9 mouse cellular contexts compared by ENCODE assay signal in genomic region chr2:73274119-73274920, GRCm38 (mm10). TPM values are rescaled to one million over a fixed set of nuclear protein-coding genes. Genes with fewer than 3 reads are reported as not detected.
DNase-seq lines count a peak whose midpoint lies in the region; ATAC-seq and TF ChIP-seq lines count a peak whose summit lies in the region.
"Had no signal": no experiment of that assay in that cellular context is flagged by ENCODE, and none has a peak within 500 bp of the region (broad histone marks: within the 10 kb centered on the region; RNA-seq: fewer than 3 reads in every experiment).

No protein-coding gene starts in this region.

- peak overlapping the region; percentile 34 to 67 (median 37) for H3K4me3 ChIP-seq in CH12.LX (replicated peaks in 1 of 3; ENCODE audit: low read depth in 2 of 3, low read length in 2 of 3, poor library complexity in 1 of 3)
- H3K4me3 ChIP-seq in embryonic facial prominence, embryonic 15.5 days (replicated peaks) = peak overlapping the region; percentile 45
- H3K4me3 ChIP-seq in stomach, postnatal 0 days (ENCODE audit: low read depth, low read length) = peak overlapping the region; percentile 34

- H3K9ac ChIP-seq in CH12.LX (ENCODE audit: insufficient read depth, low read depth) = peak overlapping the region; percentile 18; the same call in 1 of the 2 replicates
- peak overlapping the region; percentile 44 for H3K9ac ChIP-seq in embryonic facial prominence, embryonic 15.5 days
- no peak overlapping the region for H3K9ac ChIP-seq in stomach, postnatal 0 days (ENCODE audit: low read length)

- under 1% methylated on average over 83 of the region's 88 CpGs for WGBS in embryonic facial prominence, embryonic 15.5 days
- WGBS in stomach, postnatal 0 days = 1% methylated on average over 88 of the region's 88 CpGs

- DNase-seq in gastrocnemius, postnatal 10 days = peak; percentile 43
- DNase-seq in gastrocnemius, postnatal 14 days = no peak
- DNase-seq in CH12.LX (ENCODE audit: extremely low read depth) = no peak
- DNase-seq in induced T-regulatory cell, adult 2 months (ENCODE audit: low read depth) = peak; percentile 65
- peak; percentile 44 for DNase-seq in mesoderm, embryonic 11.5 days (ENCODE audit: low read depth, low spot score)
- peak; percentile 64 for DNase-seq in stomach, postnatal 0 days (ENCODE audit: low spot score)
- DNase-seq in ovary, postnatal 14 days (ENCODE audit: low spot score) = no peak

- H3K27me3 ChIP-seq in CH12.LX (replicated peaks) = peaks cover 31% of the 10 kb centered on the region
- peaks cover 65% of the 10 kb centered on the region for H3K27me3 ChIP-seq in embryonic facial prominence, embryonic 15.5 days
- H3K27me3 ChIP-seq in stomach, postnatal 0 days (ENCODE audit: control insufficient read depth, insufficient read depth, low read length) = peaks cover 19% of the 10 kb centered on the region

- no peak for ATAC-seq in embryonic facial prominence, embryonic 15.5 days (ENCODE audit: insufficient number of reproducible peaks, low FRiP score, low TSS enrichment, low read depth)
- ATAC-seq in stomach, postnatal 0 days (ENCODE audit: low FRiP score, low TSS enrichment) = no peak; the same call in 1 of the 2 replicates

- no peak overlapping the region for H3K27ac ChIP-seq in CH12.LX (ENCODE audit: insufficient read depth, low read depth)
- H3K27ac ChIP-seq in embryonic facial prominence, embryonic 15.5 days (replicated peaks) = no peak overlapping the region
- H3K27ac ChIP-seq in stomach, postnatal 0 days (replicated peaks) = no peak overlapping the region

- H3K79me2 ChIP-seq in CH12.LX (replicated peaks; ENCODE audit: control insufficient read depth, extremely low read depth, insufficient read depth, poor library complexity, severe bottlenecking) = no peaks in the 10 kb centered on the region

- intact Hi-C loops in gastrocnemius, postnatal 14 days (cut with DNase I; ENCODE audit: low total_unique reads) = loop anchor here (10.0 kb wide), 2 partner anchors 760 to 1740 kb away; no protein-coding TSS in a partner anchor

- TF ChIP-seq EP300 in CH12.LX (IDR thresholded peaks at IDR 0.05; ENCODE audit: low read length) = no peak
- TF ChIP-seq EP300 in stomach, postnatal 0 days (optimal IDR thresholded peaks at IDR 0.05) = no peak

- peaks cover 0 to 5% of the 10 kb centered on the region in 2 experiments; a peak in 1 of 4 replicates for H3K4me1 ChIP-seq in CH12.LX (ENCODE audit: control insufficient read depth in 1 of 2, insufficient read depth in 2 of 2)
- peaks cover 66% of the 10 kb centered on the region for H3K4me1 ChIP-seq in embryonic facial prominence, embryonic 15.5 days
- H3K4me1 ChIP-seq in stomach, postnatal 0 days (replicated peaks; ENCODE audit: control insufficient read depth, insufficient read depth) = 0 out of 2 replicates have a peak, but pooled peaks cover 4% of the 10 kb centered on the region

- no peak for TF ChIP-seq POLR2A in CH12.LX (IDR thresholded peaks at IDR 0.05; ENCODE audit: low read depth, low read length)

- 0 out of 4 replicates have a peak, but pooled peaks of 1 of the 2 experiments have one; percentile 3 for TF ChIP-seq CTCF in CH12.LX (conservative IDR thresholded peaks at IDR 0.05 in 1 of 2, IDR thresholded peaks at IDR 0.05 in 1 of 2; ENCODE audit: low read depth in 2 of 2, low read length in 2 of 2)
- no peak for TF ChIP-seq CTCF in stomach, postnatal 0 days (IDR thresholded peaks at IDR 0.05; ENCODE audit: low read depth)

- H3K36me3 ChIP-seq in CH12.LX (replicated peaks in 1 of 2; ENCODE audit: control insufficient read depth in 1 of 2, insufficient read depth in 1 of 2, low read length in 1 of 2) = no peaks in the 10 kb centered on the region
- no peaks in the 10 kb centered on the region for H3K36me3 ChIP-seq in embryonic facial prominence, embryonic 15.5 days
- no peaks in the 10 kb centered on the region for H3K36me3 ChIP-seq in stomach, postnatal 0 days (ENCODE audit: control insufficient read depth, insufficient read depth, low read length)

- TF ChIP-seq RAD21 in CH12.LX (IDR thresholded peaks at IDR 0.05; ENCODE audit: low read depth, low read length) = no peak

- dilution Hi-C loops in CH12.LX (cut with MboI; ENCODE audit: extremely low pct_ligation_motif_present, extremely low pct_unique_long_range_greater_than_20kb, low sequenced_read_pairs) = no loop called here

- peak overlapping the region; percentile 69 for H3K4me2 ChIP-seq in CH12.LX (ENCODE audit: insufficient read depth, low read depth, poor library complexity, severe bottlenecking)
- peak overlapping the region; percentile 56 for H3K4me2 ChIP-seq in embryonic facial prominence, embryonic 15.5 days (replicated peaks)
- H3K4me2 ChIP-seq in stomach, postnatal 0 days (replicated peaks; ENCODE audit: low read depth) = peak overlapping the region; percentile 51

- in situ Hi-C loops in CH12.LX (cut with MboI; ENCODE audit: low pct_ligation_motif_present, low pct_unique_long_range_greater_than_20kb, low sequenced_read_pairs) = no loop called here

- peaks cover 19% of the 10 kb centered on the region for H3K9me3 ChIP-seq in CH12.LX (replicated peaks; ENCODE audit: low read length)
- no peaks in the 10 kb centered on the region for H3K9me3 ChIP-seq in embryonic facial prominence, embryonic 15.5 days (replicated peaks)
- no peaks in the 10 kb centered on the region for H3K9me3 ChIP-seq in stomach, postnatal 0 days (ENCODE audit: control insufficient read depth, low read length)

TF ChIP-seq in CH12.LX, 34 proteins besides CTCF, POLR2A, EP300 and RAD21:
- TF ChIP-seq SIN3A (IDR thresholded peaks at IDR 0.05; ENCODE audit: low read length) (0 out of 2 replicates have a peak, but pooled peaks have one; percentile 48), CHD1 (IDR thresholded peaks at IDR 0.05; ENCODE audit: low read depth, low read length) (no peak)

RNA-seq across cellular contexts. Expression of gene Sp9, which starts 2.6 kb away (rescaled TPM):
- total RNA-seq in gastrocnemius, postnatal 10 days (2021) = under 1 TPM in 1 of 2 experiments, not detected in 1; 0.05 TPM
- total RNA-seq in gastrocnemius, postnatal 14 days (2021) = not detected
- 0.13 and 0.55 TPM in 2 replicates for total RNA-seq in CH12.LX (2012; rRNA removed)
- total RNA-seq in CH12.LX (2014; rRNA removed) = not detected in 2 replicates
- polyA plus RNA-seq in CH12.LX (2012; ENCODE audit: insufficient read length, low read depth) = not detected in 2 replicates
- polyA plus RNA-seq in embryonic facial prominence, embryonic 15.5 days (2015; fragmentation: Nextera tagmentation; extraction: Ambion mirVana) = 2.7 and 2.9 TPM in 2 replicates
- 0.02 TPM in 1 of 2 replicates, not detected in the other for polyA plus RNA-seq in stomach, postnatal 0 days (2015; fragmentation: Nextera tagmentation; extraction: Ambion mirVana)
- total RNA-seq: gastrocnemius, postnatal 4 days had no signal

RNA-seq across cellular contexts. Expression of gene Scrn3, which starts 38.1 kb away (rescaled TPM):
- total RNA-seq in gastrocnemius, postnatal 10 days (2021) = 10 to 100 TPM; 20.2 to 21.8 TPM
- total RNA-seq in gastrocnemius, postnatal 14 days (2021) = 10 to 100 TPM; 26.8 to 28.6 TPM
- total RNA-seq in CH12.LX (2012; rRNA removed) (6.0 and 6.6 TPM in 2 replicates), CH12.LX (2014; rRNA removed) (10.2 and 11.1 TPM in 2 replicates)
- polyA plus RNA-seq in CH12.LX (2012; ENCODE audit: insufficient read length, low read depth) = 14.8 and 19.2 TPM in 2 replicates
- 14.1 and 14.7 TPM in 2 replicates for polyA plus RNA-seq in embryonic facial prominence, embryonic 15.5 days (2015; fragmentation: Nextera tagmentation; extraction: Ambion mirVana)
- polyA plus RNA-seq in stomach, postnatal 0 days (2015; fragmentation: Nextera tagmentation; extraction: Ambion mirVana) = 8.6 and 9.2 TPM in 2 replicates

RNA-seq across cellular contexts. Expression of gene Cir1, which starts 38.2 kb away (rescaled TPM):
- 10 to 100 TPM; 14.7 to 15.2 TPM for total RNA-seq in gastrocnemius, postnatal 10 days (2021)
- 10 to 100 TPM; 12.4 to 13.8 TPM for total RNA-seq in gastrocnemius, postnatal 14 days (2021)
- 4.8 and 5.2 TPM in 2 replicates for total RNA-seq in CH12.LX (2012; rRNA removed)
- 3.8 and 4.6 TPM in 2 replicates for total RNA-seq in CH12.LX (2014; rRNA removed)
- 14.3 and 15.6 TPM in 2 replicates for polyA plus RNA-seq in CH12.LX (2012; ENCODE audit: insufficient read length, low read depth)
- polyA plus RNA-seq in embryonic facial prominence, embryonic 15.5 days (2015; fragmentation: Nextera tagmentation; extraction: Ambion mirVana) = 23.3 and 26.6 TPM in 2 replicates
- 17.3 and 19.6 TPM in 2 replicates for polyA plus RNA-seq in stomach, postnatal 0 days (2015; fragmentation: Nextera tagmentation; extraction: Ambion mirVana)

RNA-seq across cellular contexts. Expression of gene Ola1, which starts 55.6 kb away (rescaled TPM):
- 100 to 1,000 TPM; 101 to 120 TPM for total RNA-seq in gastrocnemius, postnatal 10 days (2021)
- 10 to 100 TPM; 97.2 to 98.5 TPM for total RNA-seq in gastrocnemius, postnatal 14 days (2021)
- total RNA-seq in CH12.LX (2012; rRNA removed) (114 and 127 TPM in 2 replicates), CH12.LX (2014; rRNA removed) (175 and 213 TPM in 2 replicates)
- polyA plus RNA-seq in CH12.LX (2012; ENCODE audit: insufficient read length, low read depth) = 182 TPM in 2 replicates
- 90.7 and 91.1 TPM in 2 replicates for polyA plus RNA-seq in embryonic facial prominence, embryonic 15.5 days (2015; fragmentation: Nextera tagmentation; extraction: Ambion mirVana)
- polyA plus RNA-seq in stomach, postnatal 0 days (2015; fragmentation: Nextera tagmentation; extraction: Ambion mirVana) = 58.4 and 62.4 TPM in 2 replicates

Comparison
In these comparisons a context has a peak if more than half of its experiments do, and no peak if none do; other contexts are left out.
1. DNase-seq: peak in gastrocnemius, postnatal 10 days (single experiment), induced T-regulatory cell, adult 2 months (single experiment), mesoderm, embryonic 11.5 days (single experiment) and stomach, postnatal 0 days (single experiment); none in gastrocnemius, postnatal 14 days (single experiment), CH12.LX (single experiment) and ovary, postnatal 14 days (single experiment).
2. Peak in every context shown above with its lines, with median percentiles within 50 percentile points of each other: H3K4me2 ChIP-seq and H3K4me3 ChIP-seq.